Mouse (Mus musculus): ENCODE data around the gene Stx1a.
"Not testable (repeated sequence)": the region's sequence is repeated elsewhere in the genome, so short reads cannot be mapped to it uniquely, and the experiment has no call there.

Gene Stx1a

GRCm38 (mm10) chr5:135040777-135041176 is 17.5 kb downstream of the Stx1a start:
- DNase-seq (ENCODE audit: low read depth): no peak

- no peak for DNase-seq (ENCODE audit: low read depth)
These were observed 19.0 kb downstream of the Stx1a start for GRCm38 (mm10) chr5:135042105-135042788.

- no peak for DNase-seq (ENCODE audit: low read depth)
These were observed 21.3 kb downstream of the Stx1a start for GRCm38 (mm10) chr5:135044575-135044974.

- no peak for DNase-seq (ENCODE audit: low read depth)
These were observed 25.3 kb downstream of the Stx1a start for GRCm38 (mm10) chr5:135048539-135048938.

GRCm38 (mm10) chr5:135049268-135049667 is 26.0 kb downstream of the Stx1a start:
- DNase-seq (ENCODE audit: low read depth): not testable (repeated sequence)

GRCm38 (mm10) chr5:135053356-135053755 is 30.1 kb downstream of the Stx1a start:
- no peak for DNase-seq (ENCODE audit: low read depth)

- DNase-seq (ENCODE audit: low read depth): peak; percentile 89
These were observed 40.5 kb downstream of the Stx1a start, which contains the start of gene Dnajc30 for GRCm38 (mm10) chr5:135063629-135064381. Dnajc30 (plus strand) TSS chr5:135064202.

- no peak for DNase-seq (ENCODE audit: low read depth)
These were observed 41.1 kb downstream of the Stx1a start for GRCm38 (mm10) chr5:135064382-135064766.

GRCm38 (mm10) chr5:135064909-135065446 is 41.7 kb downstream of the Stx1a start, which contains the start of gene Bud23:
Bud23 (minus strand) TSS chr5:135064959.
- not testable (repeated sequence) for DNase-seq (ENCODE audit: low read depth)

- no peak for DNase-seq (ENCODE audit: low read depth)
These were observed 42.7 kb downstream of the Stx1a start for GRCm38 (mm10) chr5:135066008-135066407.

- DNase-seq (ENCODE audit: low read depth): no peak
These were observed 47.2 kb downstream of the Stx1a start for GRCm38 (mm10) chr5:135070448-135070847.

- DNase-seq (ENCODE audit: low read depth): no peak
These were observed 48.8 kb downstream of the Stx1a start for GRCm38 (mm10) chr5:135072061-135072460.

- DNase-seq (ENCODE audit: low read depth): no peak
These were observed 49.4 kb downstream of the Stx1a start for GRCm38 (mm10) chr5:135072720-135073119.

GRCm38 (mm10) chr5:135073349-135074150 is 50.3 kb downstream of the Stx1a start:
- no peak for DNase-seq (ENCODE audit: low read depth)

GRCm38 (mm10) chr5:135075655-135076054 is 52.4 kb downstream of the Stx1a start:
- DNase-seq (ENCODE audit: low read depth): no peak

GRCm38 (mm10) chr5:135076368-135076767 is 53.1 kb downstream of the Stx1a start:
- DNase-seq (ENCODE audit: low read depth): no peak

- DNase-seq (ENCODE audit: low read depth): no peak
These were observed 53.7 kb downstream of the Stx1a start for GRCm38 (mm10) chr5:135076931-135077505.

GRCm38 (mm10) chr5:135077564-135078481 is 54.5 kb downstream of the Stx1a start, which contains the start of gene Vps37d:
Vps37d (minus strand) TSS chr5:135078266.
- DNase-seq (ENCODE audit: low read depth): peak; percentile 37

GRCm38 (mm10) chr5:135078482-135078810 is 55.2 kb downstream of the Stx1a start:
- no peak for DNase-seq (ENCODE audit: low read depth)

GRCm38 (mm10) chr5:135079578-135079977 is 56.3 kb downstream of the Stx1a start:
- no peak for DNase-seq (ENCODE audit: low read depth)

GRCm38 (mm10) chr5:135080539-135080938 is 57.3 kb downstream of the Stx1a start:
- DNase-seq (ENCODE audit: low read depth): no peak

Data from fibroblast of lung, adult 2 months (primary cell).